Mouse (Mus musculus) midbrain, embryonic 11.5 days (tissue): ENCODE results near the gene Tas2r130. TPM values are rescaled to one million over a fixed set of nuclear protein-coding genes. Genes with fewer than 3 reads are reported as not detected.
"Not testable (repeated sequence)": the region's sequence is repeated elsewhere in the genome, so short reads cannot be mapped to it uniquely, and the experiment has no call there.

Experiments used
- ATAC-seq: fragments of 200-750 bp; cut with Nextera tagmentation; 2 replicates; pipeline ENCODE4 v1.8.0; 2017; ENCODE audit warnings: moderate TSS enrichment, moderate library complexity; ENCODE audit not compliant: low FRiP score
- DNase-seq: peaks from one replicate; pipeline ENCODE4 v3.0.0; 2015; ENCODE audit warnings: low spot score; ENCODE audit errors: missing footprints
- H3K27ac ChIP-seq: fragments of 300-500 bp; sonication (generic); 2 replicates; pipeline ENCODE4 v1.5.1; 2014; ENCODE audit warnings: low read depth, low read length
- H3K27me3 ChIP-seq: fragments of 300-500 bp; sonication (generic); 2 replicates; pipeline ENCODE4 v1.6.1; 2014; ENCODE audit warnings: mild to moderate bottlenecking, low read length, moderate library complexity, mixed read lengths; ENCODE audit not compliant: control insufficient read depth, insufficient read depth
- H3K36me3 ChIP-seq: fragments of 300-500 bp; sonication (generic); 2 replicates; pipeline ENCODE4 v1.6.1; 2014; ENCODE audit warnings: mild to moderate bottlenecking, low read length, moderate library complexity, mixed read lengths; ENCODE audit not compliant: control insufficient read depth, insufficient read depth
- H3K4me1 ChIP-seq: fragments of 300-500 bp; sonication (generic); 2 replicates; pipeline ENCODE4 v1.6.1; 2014; ENCODE audit warnings: low read length; ENCODE audit not compliant: control insufficient read depth, insufficient read depth
- H3K4me2 ChIP-seq: fragments of 300-500 bp; sonication (generic); 2 replicates; pipeline ENCODE4 v1.6.1; 2014; ENCODE audit warnings: mild to moderate bottlenecking, moderate library complexity
- H3K4me3 ChIP-seq: fragments of 300-500 bp; sonication (generic); 2 replicates; pipeline ENCODE4 v1.5.1; 2014; ENCODE audit warnings: low read depth, low read length
- H3K9ac ChIP-seq: fragments of 300-500 bp; sonication (generic); 2 replicates; pipeline ENCODE4 v1.6.1; 2014; ENCODE audit warnings: low read length
- H3K9me3 ChIP-seq: fragments of 300-500 bp; sonication (generic); 2 replicates; pipeline ENCODE4 v1.6.1; 2016; ENCODE audit warnings: low read length; ENCODE audit not compliant: control insufficient read depth
- WGBS: fragments of 180-500 bp; shearing (Covaris S2); extraction: QIAGEN DNeasy Blood & Tissue Kit; methylation state at CpG from one replicate; pipeline ENCODE4 v1.1.7; 2014; 5-methylcytosine and 5-hydroxymethylcytosine counted together
- polyA plus RNA-seq: library from polyadenylated mRNA; unstranded; fragments of >200 nt; fragmentation: Nextera tagmentation; extraction: Ambion mirVana; gene quantifications from 2 replicates; pipeline ENCODE4 v1.2.1, GENCODE M21; 2014

The Tas2r130 gene
- not detected in 2 replicates for polyA plus RNA-seq

DNA sequence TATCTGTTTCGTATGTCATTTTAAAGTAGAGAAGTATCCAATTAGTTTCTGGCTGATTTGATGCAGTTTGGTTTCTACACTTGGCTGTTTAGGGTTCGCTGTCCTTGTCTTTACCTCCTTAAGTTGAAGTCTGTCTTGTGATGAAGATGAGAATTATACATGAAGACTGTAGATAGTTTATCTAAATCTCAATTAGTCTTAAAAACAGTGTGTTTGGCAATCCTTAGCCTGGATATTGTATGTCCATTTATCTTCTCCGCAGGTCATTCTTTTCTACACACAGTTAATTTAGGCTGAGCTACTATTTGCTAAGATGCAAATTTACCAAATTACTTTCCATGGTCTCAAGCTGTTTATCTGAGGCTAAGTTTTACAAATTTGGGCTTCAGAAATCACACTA, at the start of gene Tas2r130:
Gene Tas2r130, minus strand, starts transcription at position 101 of the 400 bp plus-strand sequence.
- H3K4me2 ChIP-seq = no peak within 1 kb of the TSS

DNA sequence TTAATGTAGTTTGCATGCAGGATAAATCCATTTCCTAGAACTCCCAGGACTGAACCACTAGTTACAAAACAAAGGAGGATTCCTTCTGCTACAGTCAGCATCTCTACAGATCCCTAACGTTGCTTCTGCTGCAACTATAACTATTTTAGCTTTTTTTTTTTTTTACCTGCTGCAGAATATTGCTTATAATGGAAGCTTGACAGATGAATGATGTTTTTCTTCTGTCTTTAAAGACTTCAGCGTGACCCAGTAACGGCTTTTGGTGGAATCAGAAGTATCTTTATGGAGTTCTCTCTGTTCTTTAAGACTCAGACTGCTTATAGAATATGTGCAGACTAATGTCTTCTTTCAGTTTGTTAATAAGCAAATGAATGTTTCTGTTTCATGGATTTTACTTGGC, 48.1 kb upstream of the Tas2r130 start, which contains the start of gene Tas2r106:
Gene Tas2r106, minus strand, starts transcription at position 101 of the 400 bp plus-strand sequence.
- no peak for DNase-seq
- Histone ChIP-seq H3K4me1 (no peaks in the 10 kb centered on the region), H3K36me3 (no peaks in the 10 kb centered on the region), H3K4me3 (no peak within 1 kb of the TSS), H3K27ac (no peak within 1 kb of the TSS), H3K4me2 (no peak within 1 kb of the TSS), H3K9me3 (peaks cover 3% of the 10 kb centered on the region; the same call in 1 of the 2 replicates), H3K27me3 (no peaks in the 10 kb centered on the region), H3K9ac (no peak within 1 kb of the TSS)
- 79% methylated on average over 3 of the region's 3 CpGs for WGBS
- no peak for ATAC-seq

More for the DNA sequence above, at the start of gene Tas2r130:
- no peak within 1 kb of the TSS for H3K27ac ChIP-seq
- no peaks in the 10 kb centered on the region for H3K4me1 ChIP-seq
- no peaks in the 10 kb centered on the region for H3K27me3 ChIP-seq
- ATAC-seq (no peak), DNase-seq (no peak)
- no peaks in the 10 kb centered on the region for H3K9me3 ChIP-seq
- no peak within 1 kb of the TSS for H3K4me3 ChIP-seq
- 75% methylated on average over 3 of the region's 3 CpGs for WGBS
- no peaks in the 10 kb centered on the region for H3K36me3 ChIP-seq
- H3K9ac ChIP-seq = no peak within 1 kb of the TSS

DNA sequence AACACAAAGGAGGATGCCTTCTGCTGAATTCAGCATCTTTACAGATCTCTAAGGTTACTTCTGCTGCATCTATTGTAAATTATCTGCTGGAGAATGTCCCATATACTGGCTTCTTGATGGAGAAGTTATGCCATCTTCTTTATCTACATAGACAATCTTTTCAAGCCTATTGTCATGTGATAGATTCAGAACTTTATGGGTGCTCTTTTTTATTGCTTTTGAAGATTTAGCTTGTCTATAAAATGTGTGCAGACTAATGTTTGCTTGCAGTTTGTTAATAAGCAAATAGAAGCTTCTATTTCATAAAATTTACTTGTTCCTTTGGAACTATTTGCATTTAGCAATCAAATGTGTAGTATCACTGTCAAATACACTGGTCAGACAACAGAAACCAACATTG, 29.3 kb upstream of the Tas2r130 start, which contains the start of gene Tas2r107:
Gene Tas2r107, minus strand, starts transcription at position 101 of the 400 bp plus-strand sequence.
- DNase-seq (no peak), ATAC-seq (no peak)
- Histone ChIP-seq H3K4me3 (no peak within 1 kb of the TSS), H3K9me3 (no peaks in the 10 kb centered on the region; the same call in 1 of the 2 replicates), H3K27me3 (no peaks in the 10 kb centered on the region), H3K9ac (no peak within 1 kb of the TSS), H3K4me2 (no peak within 1 kb of the TSS), H3K36me3 (no peaks in the 10 kb centered on the region), H3K4me1 (no peaks in the 10 kb centered on the region), H3K27ac (no peak within 1 kb of the TSS)

DNA sequence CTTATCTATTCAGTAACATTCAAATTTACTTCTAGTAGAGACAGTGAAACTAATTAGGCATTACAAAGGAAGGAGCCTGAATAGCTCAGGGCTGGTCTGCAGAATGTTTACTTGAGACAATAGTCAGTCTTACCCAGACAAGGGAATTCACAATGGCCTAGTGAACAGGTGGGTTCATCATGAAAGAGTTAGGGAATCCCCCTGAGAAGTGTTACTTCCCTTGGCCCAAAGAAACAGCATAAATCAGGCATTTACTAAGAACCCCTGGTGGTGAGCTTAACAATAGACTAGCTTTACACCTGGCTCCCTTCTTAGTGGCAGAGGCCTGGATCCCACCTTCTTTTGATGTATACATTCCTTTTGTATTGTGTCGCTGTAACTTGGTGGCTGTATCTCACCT, 20.8 kb downstream of the Tas2r130 start:
- not testable (repeated sequence) for H3K27ac ChIP-seq, H3K36me3 ChIP-seq, H3K4me3 ChIP-seq, H3K9ac ChIP-seq, ATAC-seq, H3K9me3 ChIP-seq, H3K27me3 ChIP-seq, H3K4me1 ChIP-seq, DNase-seq, H3K4me2 ChIP-seq
- WGBS = 90% methylated on average over 1 of the region's 1 CpGs

DNA sequence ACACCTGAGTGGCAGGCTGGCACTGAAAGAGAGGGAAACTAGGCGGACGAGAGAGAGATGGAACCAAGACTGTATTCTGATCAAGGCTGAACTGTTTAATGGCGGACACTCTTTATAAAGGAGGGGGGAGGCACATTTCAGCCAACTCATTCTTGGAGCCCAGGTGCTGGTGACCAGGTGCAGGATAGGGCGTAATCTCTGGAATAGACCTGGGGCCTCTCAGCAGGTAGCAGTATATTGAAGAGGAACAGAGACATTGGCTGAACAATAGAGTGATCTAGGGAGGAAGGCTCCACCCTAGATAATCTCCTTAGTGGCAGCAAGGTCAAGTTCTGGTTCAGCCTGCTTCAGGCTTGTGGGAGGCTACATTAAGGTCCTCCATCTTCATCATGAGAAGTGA, 25.9 kb downstream of the Tas2r130 start:
- Histone ChIP-seq H3K27me3 (no peaks in the 10 kb centered on the region), H3K4me1 (no peaks in the 10 kb centered on the region), H3K4me3 (no peak overlapping the region), H3K4me2 (no peak overlapping the region), H3K27ac (no peak overlapping the region), H3K9ac (no peak overlapping the region), H3K9me3 (no peaks in the 10 kb centered on the region), H3K36me3 (no peaks in the 10 kb centered on the region)
- DNase-seq (no peak), ATAC-seq (no peak)
- WGBS = 89% methylated on average over 4 of the region's 4 CpGs

Other genes with a start within 250 kb of the Tas2r130 start
- gene Ybx3, start 242.4 kb downstream of the Tas2r130 start, polyA plus RNA-seq = 36.3 and 38.6 TPM in 2 replicates
- gene 5430401F13Rik, start 144.5 kb downstream of the Tas2r130 start, polyA plus RNA-seq = not detected in 2 replicates
- not detected in 2 replicates for gene Gm6619, start 144.5 kb downstream of the Tas2r130 start, polyA plus RNA-seq
- gene Tas2r107, start 29.2 kb upstream of the Tas2r130 start, polyA plus RNA-seq = not detected in 2 replicates
- gene Tas2r106, start 48.0 kb upstream of the Tas2r130 start, polyA plus RNA-seq = not detected in 2 replicates
- gene Tas2r104, start 54.8 kb upstream of the Tas2r130 start, polyA plus RNA-seq = not detected in 2 replicates
- not detected in 2 replicates for gene Tas2r105, start 56.6 kb upstream of the Tas2r130 start, polyA plus RNA-seq
- gene Tas2r114, start 59.2 kb upstream of the Tas2r130 start, polyA plus RNA-seq = not detected in 2 replicates